Mouse (Mus musculus) cerebellum, adult 2 months (tissue): Measurements from ENCODE around the gene Fam107b.

Experiments
- CTCF ChIP-seq: fragments of 200-500 bp; IDR thresholded peaks from 2 replicates; pipeline ENCODE4 v1.5.1; 2011; ENCODE audit warnings: low read depth, mild to moderate bottlenecking, control low read depth, low read length, moderate library complexity, borderline replicate concordance; ENCODE audit not compliant: insufficient read depth
- POLR2A ChIP-seq: fragments of 200-500 bp; IDR thresholded peaks from 2 replicates; pipeline ENCODE4 v1.6.1; 2011; ENCODE audit warnings: low read length, control low read depth, borderline replicate concordance; ENCODE audit not compliant: insufficient read depth

DNA sequence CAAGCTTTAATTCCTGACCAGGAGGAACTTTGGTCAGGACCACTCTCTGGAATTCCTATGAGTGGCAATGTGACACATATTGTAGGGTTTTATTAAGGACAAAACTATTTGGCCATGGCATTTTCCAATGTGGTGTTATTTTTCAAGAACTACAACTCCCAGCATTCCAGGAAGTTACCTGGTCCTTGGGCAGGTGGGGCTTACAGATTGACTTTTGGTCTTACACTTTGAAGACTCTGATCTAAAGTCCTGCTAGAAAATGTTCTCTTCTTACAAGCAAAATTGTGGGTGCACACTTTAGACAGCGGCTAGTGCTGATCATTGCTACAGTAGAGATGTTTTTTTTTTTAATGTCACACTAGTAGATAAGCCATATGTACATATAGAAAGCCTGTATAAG lies 48.2 kb downstream of the Fam107b start:
- no peak for TF ChIP-seq CTCF
- TF ChIP-seq POLR2A, result no peak
